In genomic region chr10:50886305-50886704, GRCm38 (mm10) we compare ENCODE assay signal across 38 mouse cellular contexts. TPM values are rescaled to one million over a fixed set of nuclear protein-coding genes. Genes with fewer than 3 reads are reported as not detected.
"Had no signal": no experiment of that assay in that cellular context is flagged by ENCODE, and none has a peak within 500 bp of the region (broad histone marks: within the 10 kb centered on the region; RNA-seq: fewer than 3 reads in every experiment).

No protein-coding gene starts in this region.

- H3K9me3 ChIP-seq: limb, embryonic 10.5 days; limb, embryonic 12.5 days; limb, embryonic 13.5 days; limb, embryonic 15.5 days; liver, embryonic 12.5 days; liver, embryonic 13.5 days; liver, embryonic 15.5 days; lung, embryonic 15.5 days; megakaryocyte, embryonic 14.5 days; midbrain, embryonic 10.5 days; midbrain, embryonic 12.5 days; midbrain, embryonic 13.5 days; midbrain, embryonic 15.5 days; neural tube, embryonic 12.5 days; neural tube, embryonic 13.5 days had no signal

- H3K4me2 ChIP-seq: limb, embryonic 12.5 days; limb, embryonic 13.5 days; limb, embryonic 15.5 days; liver, embryonic 11.5 days; liver, embryonic 12.5 days; liver, embryonic 13.5 days; liver, embryonic 15.5 days; lung, embryonic 14.5 days; lung, embryonic 15.5 days; midbrain, embryonic 12.5 days; midbrain, embryonic 13.5 days; midbrain, embryonic 15.5 days; neural tube, embryonic 12.5 days; neural tube, embryonic 13.5 days had no signal

- ATAC-seq: liver, embryonic 12.5 days; liver, postnatal 0 days; lung, postnatal 0 days; midbrain, embryonic 13.5 days; midbrain, embryonic 15.5 days; midbrain, embryonic 16.5 days had no signal

- H3K27ac ChIP-seq: limb, embryonic 10.5 days; limb, embryonic 12.5 days; limb, embryonic 13.5 days; limb, embryonic 15.5 days; liver, embryonic 12.5 days; liver, embryonic 13.5 days; liver, embryonic 14.5 days; liver, embryonic 15.5 days; lung, embryonic 15.5 days; macrophage; midbrain, embryonic 10.5 days; midbrain, embryonic 12.5 days; midbrain, embryonic 13.5 days; midbrain, embryonic 15.5 days; neural tube, embryonic 12.5 days; neural tube, embryonic 13.5 days had no signal

- H3K36me3 ChIP-seq: limb, embryonic 10.5 days; limb, embryonic 12.5 days; limb, embryonic 13.5 days; limb, embryonic 15.5 days; liver, embryonic 12.5 days; liver, embryonic 13.5 days; liver, embryonic 15.5 days; lung, embryonic 15.5 days; midbrain, embryonic 10.5 days; midbrain, embryonic 12.5 days; midbrain, embryonic 13.5 days; midbrain, embryonic 15.5 days; neural tube, embryonic 12.5 days; neural tube, embryonic 13.5 days had no signal

- H3K9ac ChIP-seq: limb, embryonic 12.5 days; limb, embryonic 13.5 days; limb, embryonic 15.5 days; liver, embryonic 12.5 days; liver, embryonic 13.5 days; liver, embryonic 14.5 days; liver, embryonic 15.5 days; liver, postnatal 0 days; lung, embryonic 14.5 days; lung, embryonic 15.5 days; midbrain, embryonic 12.5 days; midbrain, embryonic 13.5 days; midbrain, embryonic 15.5 days; neural tube, embryonic 12.5 days; neural tube, embryonic 13.5 days had no signal

- DNase-seq: left cerebral cortex, postnatal 4 days; liver; liver, embryonic 13.5 days; liver, postnatal 0 days; lung, adult 18-20 months; lung, adult 2 months; lung, embryonic 14.5 days; lung, postnatal 10 days; lung, postnatal 14 days; lung, postnatal 4 days; midbrain, embryonic 14.5 days had no signal

- H3K4me3 ChIP-seq: limb, embryonic 10.5 days; limb, embryonic 12.5 days; limb, embryonic 13.5 days; limb, embryonic 15.5 days; liver, embryonic 12.5 days; liver, embryonic 13.5 days; liver, embryonic 15.5 days; lung, embryonic 15.5 days; megakaryocyte, embryonic 14.5 days; midbrain, embryonic 10.5 days; midbrain, embryonic 12.5 days; midbrain, embryonic 13.5 days; midbrain, embryonic 15.5 days; myocyte; neural tube, embryonic 12.5 days; neural tube, embryonic 13.5 days had no signal

- H3K4me1 ChIP-seq: limb, embryonic 10.5 days; limb, embryonic 12.5 days; limb, embryonic 13.5 days; limb, embryonic 15.5 days; liver, embryonic 12.5 days; liver, embryonic 13.5 days; liver, embryonic 15.5 days; lung, embryonic 15.5 days; megakaryocyte, embryonic 14.5 days; midbrain, embryonic 10.5 days; midbrain, embryonic 12.5 days; midbrain, embryonic 13.5 days; midbrain, embryonic 15.5 days; neural tube, embryonic 12.5 days; neural tube, embryonic 13.5 days had no signal

RNA-seq across cellular contexts. Expression of gene Sim1, which starts 8.2 kb away (rescaled TPM):
- total RNA-seq: liver, adult 2 months; megakaryocyte progenitor cell, adult 5-6 weeks; megakaryocyte, adult 5-6 weeks; megakaryocyte-erythroid progenitor cell, adult 5-6 weeks; monocyte, adult 5-6 weeks had no signal
- polyA plus RNA-seq: liver, adult 2 months; liver, embryonic 12.5 days; liver, embryonic 13.5 days; liver, embryonic 14.5 days; liver, embryonic 15.5 days; liver, embryonic 16.5 days; liver, postnatal 0 days; lung, embryonic 15.5 days; lung, embryonic 16.5 days; lung, postnatal 0 days; macrophage had no signal
